Mouse (Mus musculus) C2C12 (cell line): ENCODE measurements around the gene Olfr1360. TPM values are rescaled to one million over a fixed set of nuclear protein-coding genes. Genes with fewer than 3 reads are reported as not detected.

Experiments
- H3K27me3 ChIP-seq: one replicate; pipeline ENCODE4 v1.6.1; 2011; ENCODE audit not compliant: control insufficient read depth, insufficient read depth, insufficient read length
- H3K36me3 ChIP-seq: one replicate; pipeline ENCODE4 v1.6.1; 2011; ENCODE audit not compliant: control insufficient read depth, insufficient read depth
- H3K4me3 ChIP-seq: one replicate; pipeline ENCODE4 v1.5.1; 2011; ENCODE audit warnings: mild to moderate bottlenecking, control low read depth; ENCODE audit not compliant: poor library complexity, insufficient read depth, severe bottlenecking
- H3K79me2 ChIP-seq: one replicate; pipeline ENCODE4 v1.6.1; 2011; ENCODE audit not compliant: control insufficient read depth, insufficient read depth
- H3K79me3 ChIP-seq: one replicate; pipeline ENCODE4 v1.6.1; 2011; ENCODE audit warnings: low read depth, control low read depth
- H3ac ChIP-seq: one replicate; pipeline ENCODE3; 2011; ENCODE audit warnings: low read depth; ENCODE audit not compliant: control insufficient read depth, insufficient read length
- CEBPB ChIP-seq: IDR thresholded peaks from one replicate; pipeline ENCODE4 v1.6.1; 2011; ENCODE audit warnings: low read depth, mild to moderate bottlenecking, control low read depth, moderate library complexity
- CTCF ChIP-seq: IDR thresholded peaks from one replicate; pipeline ENCODE4 v1.5.1; 2011; ENCODE audit not compliant: control insufficient read depth, insufficient read depth, insufficient read length
- FOSL1 ChIP-seq: IDR thresholded peaks from one replicate; pipeline ENCODE4 v1.8.0; 2011; ENCODE audit warnings: mild to moderate bottlenecking, low read length; ENCODE audit not compliant: poor library complexity, insufficient read depth, severe bottlenecking
- MAX ChIP-seq: IDR thresholded peaks from one replicate; pipeline ENCODE4 v1.6.1; 2011; ENCODE audit warnings: mild to moderate bottlenecking, control low read depth
- MYOD1 ChIP-seq: IDR thresholded peaks from one replicate; pipeline ENCODE4 v1.6.1; 2011; ENCODE audit warnings: low read depth; ENCODE audit not compliant: control insufficient read depth, insufficient read length
- MYOG ChIP-seq: IDR thresholded peaks from one replicate; pipeline ENCODE4 v1.6.1; 2011; ENCODE audit not compliant: control insufficient read depth, insufficient read length; ENCODE audit errors: extremely low read depth
- USF1 ChIP-seq: IDR thresholded peaks from one replicate; pipeline ENCODE4 v1.6.1; 2011; ENCODE audit warnings: low read depth, mild to moderate bottlenecking, control low read depth, moderate library complexity
- polyA plus RNA-seq: library from polyadenylated mRNA; unstranded; fragments of >200 nt; fragmentation: generic; extraction: Trizol; gene quantifications from one replicate; pipeline ENCODE4 v1.2.1, GENCODE M21; 2012; ENCODE audit warnings: missing spikeins

Olfr1360 gene
- polyA plus RNA-seq, 1 experiment: not detected

DNA sequence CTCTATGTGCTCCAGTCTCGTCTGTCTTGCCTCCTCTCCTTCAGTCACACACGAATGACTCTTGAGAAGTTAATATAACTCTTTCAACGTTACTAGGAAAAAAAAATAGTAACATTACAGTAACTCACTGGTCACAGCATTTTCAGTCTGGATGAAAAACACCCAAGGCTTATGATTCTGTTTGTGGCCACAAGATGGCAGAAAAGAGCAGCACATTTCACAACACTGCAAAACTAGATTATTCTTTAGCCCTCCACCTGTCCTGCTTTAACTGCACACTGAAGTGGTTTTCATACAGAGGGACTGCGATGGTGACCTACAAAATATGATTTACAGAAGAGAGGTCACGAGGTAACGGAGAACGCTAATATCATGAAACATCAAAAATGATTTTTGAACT is 37.5 kb upstream of the Olfr1360 start:
- TF ChIP-seq MAX (no peak), MYOD1 (peak; percentile 15), MYOG (no peak), CEBPB (peak; percentile 91), CTCF (peak; percentile 53)
- Histone ChIP-seq H3ac (no peak overlapping the region), H3K4me3 (no peak overlapping the region), H3K27me3 (no peaks in the 10 kb centered on the region), H3K36me3 (no peaks in the 10 kb centered on the region), H3K79me2 (no peaks in the 10 kb centered on the region), H3K79me3 (no peaks in the 10 kb centered on the region)

DNA sequence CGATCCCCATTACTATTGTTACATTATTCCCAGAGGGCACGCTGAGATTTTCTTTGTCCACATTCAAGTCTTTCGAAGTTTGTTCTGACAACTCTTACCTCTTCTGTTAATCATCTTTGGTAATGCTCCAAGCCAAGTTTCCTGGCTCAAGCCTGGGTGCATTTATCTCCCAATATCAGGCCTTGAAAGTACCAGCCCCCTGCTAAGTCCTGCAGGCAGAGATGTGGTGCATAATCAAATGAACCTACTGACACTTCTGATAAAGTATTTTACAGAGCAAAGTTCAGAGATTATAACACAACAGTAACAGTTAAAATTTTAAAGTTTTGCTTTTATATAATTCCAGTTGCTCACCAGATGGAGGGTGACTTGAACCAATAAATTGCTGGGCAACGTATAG is 34.5 kb upstream of the Olfr1360 start:
- Histone ChIP-seq H3K27me3 (no peaks in the 10 kb centered on the region), H3K36me3 (no peaks in the 10 kb centered on the region), H3K4me3 (no peak overlapping the region), H3ac (no peak overlapping the region), H3K79me2 (no peaks in the 10 kb centered on the region), H3K79me3 (no peaks in the 10 kb centered on the region)
- TF ChIP-seq MYOG: no peak
- TF ChIP-seq USF1: no peak
- TF ChIP-seq MAX: no peak
- no peak for TF ChIP-seq CTCF
- no peak for TF ChIP-seq MYOD1
- TF ChIP-seq CEBPB: no peak
- TF ChIP-seq FOSL1: no peak

DNA sequence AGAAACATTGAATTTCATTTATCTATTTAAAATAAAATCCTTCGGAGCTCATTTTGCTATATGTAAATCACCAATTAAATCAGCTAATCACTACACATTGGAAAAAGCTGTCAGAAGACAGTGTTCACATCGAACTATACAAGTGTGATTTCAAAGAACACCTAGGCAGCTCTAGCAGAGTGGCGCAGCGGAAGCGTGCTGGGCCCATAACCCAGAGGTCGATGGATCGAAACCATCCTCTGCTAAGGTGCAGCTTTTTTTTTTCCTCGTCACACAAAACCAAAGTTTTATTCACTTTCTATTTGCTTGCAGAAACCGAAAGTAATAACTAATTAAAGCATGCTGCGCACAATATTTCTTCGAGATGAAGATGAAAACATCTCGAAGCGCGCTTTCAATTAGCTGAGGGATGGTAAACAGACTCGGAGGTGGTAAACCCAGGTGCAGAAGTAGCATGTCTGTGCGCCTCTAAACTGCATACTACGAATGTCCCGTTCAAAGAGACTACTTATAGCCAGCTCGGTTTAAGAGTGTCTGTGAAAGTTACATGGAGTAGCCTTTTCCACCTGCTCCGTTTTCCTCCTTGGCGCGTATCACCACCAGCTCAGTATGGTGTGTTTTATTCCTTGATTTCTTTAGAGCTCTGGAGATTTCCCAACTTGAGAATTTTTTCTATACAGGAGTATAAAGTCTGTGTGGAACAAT is 33.8 kb upstream of the Olfr1360 start:
- H3K79me2 ChIP-seq: no peaks in the 10 kb centered on the region
- H3K4me3 ChIP-seq: peak overlapping the region; percentile 26
- TF ChIP-seq FOSL1 (no peak), USF1 (no peak), CTCF (no peak), CEBPB (no peak), MAX (no peak)
- H3K36me3 ChIP-seq: no peaks in the 10 kb centered on the region
- no peaks in the 10 kb centered on the region for H3K79me3 ChIP-seq
- H3ac ChIP-seq: peak overlapping the region; percentile 20
- no peaks in the 10 kb centered on the region for H3K27me3 ChIP-seq

GRCm38 (mm10) chr13:21710031-21710711 is 33.0 kb upstream of the Olfr1360 start:
- Histone ChIP-seq H3K4me3 (peak overlapping the region; percentile 34), H3ac (peak overlapping the region; percentile 68), H3K27me3 (no peaks in the 10 kb centered on the region), H3K36me3 (no peaks in the 10 kb centered on the region), H3K79me3 (no peaks in the 10 kb centered on the region), H3K79me2 (no peaks in the 10 kb centered on the region)
- no peak for TF ChIP-seq FOSL1
- TF ChIP-seq CEBPB: no peak
- TF ChIP-seq USF1: no peak
- TF ChIP-seq CTCF: peak; percentile 60
- TF ChIP-seq MYOG: no peak
- no peak for TF ChIP-seq MYOD1

DNA sequence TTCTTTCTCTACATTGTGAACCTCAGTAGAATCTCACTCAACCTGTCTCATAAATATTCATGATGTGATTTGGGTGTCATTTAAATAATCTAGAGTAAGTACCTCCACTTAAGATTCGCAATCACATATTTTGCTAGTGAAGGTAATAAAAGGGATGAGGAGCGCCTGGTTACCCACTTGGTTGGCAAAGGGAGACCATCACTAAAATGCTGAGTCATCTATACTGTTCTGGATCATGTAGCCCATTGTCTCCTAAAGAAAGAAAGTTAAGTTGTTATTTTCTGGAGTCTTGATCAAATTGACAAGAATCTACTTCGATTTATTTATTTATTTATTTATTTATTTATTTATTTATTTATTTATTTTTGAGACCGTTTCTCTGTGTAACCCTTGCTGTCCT is 29.5 kb upstream of the Olfr1360 start:
- H3ac ChIP-seq: no peak overlapping the region
- no peak overlapping the region for H3K4me3 ChIP-seq
- no peaks in the 10 kb centered on the region for H3K79me2 ChIP-seq
- H3K36me3 ChIP-seq: no peaks in the 10 kb centered on the region
- H3K79me3 ChIP-seq: no peaks in the 10 kb centered on the region
- no peaks in the 10 kb centered on the region for H3K27me3 ChIP-seq
- TF ChIP-seq MYOG: no peak
- no peak for TF ChIP-seq MAX
- no peak for TF ChIP-seq FOSL1
- TF ChIP-seq CEBPB: no peak
- TF ChIP-seq CTCF: no peak
- no peak for TF ChIP-seq USF1
- TF ChIP-seq MYOD1: no peak

DNA sequence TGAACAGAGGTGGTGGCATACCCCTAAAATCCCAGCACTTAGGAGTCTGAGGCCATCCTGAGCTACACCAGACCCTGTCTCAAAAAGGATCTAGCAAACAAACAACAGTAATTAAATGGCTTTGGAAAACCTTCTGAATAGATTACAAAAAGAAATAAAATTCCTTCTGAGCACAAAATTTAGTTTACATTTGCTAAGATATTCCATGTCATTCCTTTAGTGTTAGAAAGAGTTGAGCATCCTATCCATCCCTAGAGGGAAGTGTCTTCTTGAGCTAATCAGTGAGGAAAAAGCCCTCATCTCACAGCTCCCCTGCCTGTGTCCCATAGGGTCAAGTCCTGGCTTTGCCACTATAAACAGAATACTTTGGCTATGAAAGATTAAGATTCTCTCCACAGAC is 20.6 kb upstream of the Olfr1360 start, which contains the start of gene Olfr1359:
Olfr1359 (plus strand) TSS at position 301 of the 400 bp plus-strand sequence.
- H3K79me3 ChIP-seq: no peaks in the 10 kb centered on the region
- no peak for TF ChIP-seq CEBPB
- TF ChIP-seq MYOG: no peak
- TF ChIP-seq MAX: no peak
- no peak for TF ChIP-seq CTCF
- TF ChIP-seq USF1: no peak
- TF ChIP-seq FOSL1: no peak
- no peak for TF ChIP-seq MYOD1

More for the DNA sequence above, 20.6 kb upstream of the Olfr1360 start, which contains the start of gene Olfr1359:
- Histone ChIP-seq H3K4me3 (no peak within 1 kb of the TSS), H3K27me3 (no peaks in the 10 kb centered on the region), H3K79me2 (no peaks in the 10 kb centered on the region), H3ac (no peak within 1 kb of the TSS), H3K36me3 (no peaks in the 10 kb centered on the region)
